Mouse (Mus musculus): ENCODE data around the gene Degs2.

DNA sequence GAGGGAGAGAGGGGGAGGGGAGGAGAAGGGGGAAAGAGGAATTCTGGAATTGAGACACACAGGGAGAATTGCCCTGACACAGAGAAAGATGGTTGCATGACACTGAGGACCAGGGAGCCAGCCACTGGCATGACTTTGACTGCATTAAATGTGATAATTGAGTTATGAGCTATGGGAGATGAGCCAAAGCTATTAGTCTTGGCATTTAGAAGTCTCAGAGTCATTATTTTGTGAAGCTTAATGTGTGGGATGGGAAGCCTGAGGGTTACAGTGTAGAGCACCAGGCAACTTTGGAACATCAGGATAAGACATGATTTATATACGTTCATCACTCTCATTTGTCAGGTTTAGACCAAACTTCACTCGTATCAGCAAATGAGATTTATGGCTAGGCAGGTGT is 39.4 kb upstream of the Degs2 start:
- TF ChIP-seq CTCF (IDR thresholded peaks at IDR 0.05; ENCODE audit: control insufficient read depth, insufficient read depth, insufficient replicate concordance, low read depth, low read length), result no peak
- no peak for TF ChIP-seq POLR2A (IDR thresholded peaks at IDR 0.05; ENCODE audit: control insufficient read depth, low read depth, low read length)

Measured in testis, adult 2 months (tissue).